In genomic region chr13:102698335-102698734, GRCm38 (mm10) we compare ENCODE assay signal across 9 mouse cellular contexts. TPM values are rescaled to one million over a fixed set of nuclear protein-coding genes. Genes with fewer than 3 reads are reported as not detected.
DNase-seq lines count a peak whose midpoint lies in the region; ATAC-seq and TF ChIP-seq lines count a peak whose summit lies in the region.
"Had no signal": no experiment of that assay in that cellular context is flagged by ENCODE, and none has a peak within 500 bp of the region (broad histone marks: within the 10 kb centered on the region; RNA-seq: fewer than 3 reads in every experiment).

No protein-coding gene starts in this region.

- H3K36me3 ChIP-seq in heart, embryonic 14.5 days (ENCODE audit: control insufficient read depth, insufficient read depth, low read length), result no peaks in the 10 kb centered on the region
- H3K36me3 ChIP-seq in ES-Bruce4 (ENCODE audit: control insufficient read depth, insufficient read depth, low read length, poor library complexity, severe bottlenecking), result no peaks in the 10 kb centered on the region
- H3K36me3 ChIP-seq in forebrain, embryonic 15.5 days, result no peaks in the 10 kb centered on the region
- H3K36me3 ChIP-seq in midbrain, embryonic 11.5 days (ENCODE audit: control insufficient read depth, insufficient read depth, low read length), result no peaks in the 10 kb centered on the region

- H3K27ac ChIP-seq in heart, embryonic 14.5 days (replicated peaks in 1 of 2; ENCODE audit: control insufficient read depth in 1 of 2, insufficient read depth in 1 of 2, low read depth in 2 of 2, low read length in 2 of 2), result peak overlapping the region; percentile 86 to 96
- H3K27ac ChIP-seq in ES-Bruce4 (ENCODE audit: insufficient read depth, low read length), result no peak overlapping the region
- H3K27ac ChIP-seq in forebrain, embryonic 15.5 days (replicated peaks), result peak overlapping the region; percentile 84
- peak overlapping the region; percentile 22; the same call in 1 of the 2 replicates for H3K27ac ChIP-seq in midbrain, embryonic 11.5 days (ENCODE audit: low read depth, low read length)

- peak overlapping the region; percentile 47; the same call in 1 of the 2 replicates for H3K9ac ChIP-seq in heart, embryonic 14.5 days (ENCODE audit: low read length)
- no peak overlapping the region for H3K9ac ChIP-seq in ES-Bruce4 (ENCODE audit: low read depth, poor library complexity, severe bottlenecking)
- H3K9ac ChIP-seq in forebrain, embryonic 15.5 days (replicated peaks), result peak overlapping the region; percentile 48
- H3K9ac ChIP-seq in midbrain, embryonic 11.5 days (ENCODE audit: low read length), result peak overlapping the region; percentile 47; the same call in 1 of the 2 replicates

- no peak for TF ChIP-seq POLR2A in ES-Bruce4 (IDR thresholded peaks at IDR 0.05; ENCODE audit: insufficient read depth, low read length)

- peak overlapping the region; percentile 3 to 32; a peak in 2 of 4 replicates for H3K4me3 ChIP-seq in heart, embryonic 14.5 days (ENCODE audit: control insufficient read depth in 1 of 2, insufficient read depth in 1 of 2, low read depth in 1 of 2, low read length in 2 of 2)
- H3K4me3 ChIP-seq in ES-Bruce4 (ENCODE audit: low read depth, low read length), result peak overlapping the region; percentile 32; the same call in 1 of the 2 replicates
- peak overlapping the region; percentile 27 for H3K4me3 ChIP-seq in forebrain, embryonic 15.5 days
- no peak overlapping the region for H3K4me3 ChIP-seq in midbrain, embryonic 11.5 days (ENCODE audit: low read depth, low read length)

- no peaks in the 10 kb centered on the region for H3K9me3 ChIP-seq in heart, embryonic 14.5 days (ENCODE audit: control insufficient read depth, low read length)
- H3K9me3 ChIP-seq in ES-Bruce4 (replicated peaks; ENCODE audit: control insufficient read depth, insufficient read depth, low read length, poor library complexity, severe bottlenecking), result no peaks in the 10 kb centered on the region
- H3K9me3 ChIP-seq in forebrain, embryonic 15.5 days, result no peaks in the 10 kb centered on the region
- H3K9me3 ChIP-seq in midbrain, embryonic 11.5 days (ENCODE audit: control insufficient read depth, low read length), result no peaks in the 10 kb centered on the region

- H3K4me1 ChIP-seq in heart, embryonic 14.5 days (ENCODE audit: control insufficient read depth in 2 of 2, insufficient read depth in 2 of 2, low read length in 2 of 2), result peaks cover 11 to 15% of the 10 kb centered on the region in 2 experiments; a peak in 3 of 4 replicates
- peaks cover 3% of the 10 kb centered on the region for H3K4me1 ChIP-seq in ES-Bruce4 (ENCODE audit: control insufficient read depth, insufficient read depth, low read length)
- peaks cover 15% of the 10 kb centered on the region for H3K4me1 ChIP-seq in forebrain, embryonic 15.5 days
- H3K4me1 ChIP-seq in midbrain, embryonic 11.5 days (ENCODE audit: control insufficient read depth, insufficient read depth, low read length), result peaks cover 4% of the 10 kb centered on the region; the same call in 1 of the 2 replicates

- H3K27me3 ChIP-seq in heart, embryonic 14.5 days (ENCODE audit: control insufficient read depth, insufficient read depth, low read length), result no peaks in the 10 kb centered on the region
- no peaks in the 10 kb centered on the region for H3K27me3 ChIP-seq in ES-Bruce4 (ENCODE audit: control insufficient read depth, insufficient read depth, low read length, poor library complexity, severe bottlenecking)
- no peaks in the 10 kb centered on the region for H3K27me3 ChIP-seq in forebrain, embryonic 15.5 days
- no peaks in the 10 kb centered on the region for H3K27me3 ChIP-seq in midbrain, embryonic 11.5 days (ENCODE audit: control insufficient read depth, insufficient read depth, low read length)

- no peak for ATAC-seq in heart, embryonic 14.5 days (ENCODE audit: insufficient number of reproducible peaks, insufficient read depth, low FRiP score, low read depth)
- peak; percentile 37 for ATAC-seq in forebrain, embryonic 15.5 days (replicated peaks)
- no peak for ATAC-seq in midbrain, embryonic 11.5 days (ENCODE audit: low FRiP score)
- no peak for ATAC-seq in frontal cortex, adult (ENCODE audit: low TSS enrichment)
- ATAC-seq: CD4-positive, CD25-positive, alpha-beta regulatory T cell, adult 4 months had no signal

- DNase-seq in heart, adult 18-20 months, result no peak
- no peak for DNase-seq in midbrain, embryonic 11.5 days (ENCODE audit: low spot score, missing footprints)
- no peak for DNase-seq in adrenal gland, postnatal 4 days (ENCODE audit: low spot score in 2 of 2)
- DNase-seq in frontal cortex, adult 2 months (ENCODE audit: extremely low spot score in 1 of 2, low spot score in 1 of 2), result no peak

- 19% methylated on average over 10 of the region's 10 CpGs for WGBS in heart, embryonic 14.5 days
- 7% methylated on average over 10 of the region's 10 CpGs for WGBS in forebrain, embryonic 15.5 days
- 29% methylated on average over 10 of the region's 10 CpGs for WGBS in midbrain, embryonic 11.5 days

- TF ChIP-seq EP300 in ES-Bruce4 (IDR thresholded peaks at IDR 0.05; ENCODE audit: insufficient read depth, low read depth, low read length), result no peak

- peak overlapping the region; percentile 57 for H3K4me2 ChIP-seq in heart, embryonic 14.5 days (ENCODE audit: low read length)
- H3K4me2 ChIP-seq in forebrain, embryonic 15.5 days (replicated peaks), result peak overlapping the region; percentile 53
- H3K4me2 ChIP-seq in midbrain, embryonic 11.5 days, result peak overlapping the region; percentile 33

- no peak for TF ChIP-seq CTCF in ES-Bruce4 (IDR thresholded peaks at IDR 0.05; ENCODE audit: low read depth, low read length)

RNA-seq across cellular contexts. Expression of gene Cd180, which starts 5.0 kb away (rescaled TPM):
- 0.88 and 0.94 TPM in 2 replicates for polyA plus RNA-seq in heart, embryonic 14.5 days (2014; fragmentation: Nextera tagmentation; extraction: Ambion mirVana)
- total RNA-seq in heart, adult 18-20 months (2021), result 1 to 10 TPM in 1 of 2 experiments, under 1 TPM in 1; 0.57 to 2.2 TPM
- not detected in 2 replicates for polyA plus RNA-seq in ES-Bruce4 (2011; ENCODE audit: insufficient read depth, insufficient read length, low read depth, missing spikeins)
- polyA plus RNA-seq in forebrain, embryonic 15.5 days (2015; fragmentation: Nextera tagmentation; extraction: Ambion mirVana), result 0.19 and 0.23 TPM in 2 replicates
- 0.67 and 0.84 TPM in 2 replicates for polyA plus RNA-seq in midbrain, embryonic 11.5 days (2014; fragmentation: Nextera tagmentation; extraction: Ambion mirVana)
- 1 to 10 TPM; 1.8 to 1.9 TPM for total RNA-seq in adrenal gland, postnatal 4 days (2021)
- 1.2 and 2.3 TPM in 2 replicates for polyA plus RNA-seq in frontal cortex, adult 2 months (2012; rRNA removed)
